Mouse (Mus musculus) CH12.LX (cell line): ENCODE measurements around the gene Heyl. TPM values are rescaled to one million over a fixed set of nuclear protein-coding genes. Genes with fewer than 3 reads are reported as not detected.

Experiments used
- DNase-seq: peaks from one replicate; pipeline ENCODE4 v3.0.0-alpha.2; 2013; ENCODE audit errors: extremely low read depth
- H3K27ac ChIP-seq: 2 replicates; pipeline ENCODE4 v1.5.1; 2012; ENCODE audit warnings: low read depth, mild to moderate bottlenecking, control low read depth, moderate library complexity; ENCODE audit not compliant: insufficient read depth
- H3K27me3 ChIP-seq: replicated peaks from 2 replicates; pipeline ENCODE3; 2012; ENCODE audit warnings: inconsistent platforms
- H3K36me3 ChIP-seq, 2 experiments: replicated peaks in 1 of 2; 2 replicates each; pipeline versions ENCODE3 to v1.6.1; 2012; ENCODE audit warnings: inconsistent platforms in 1 of 2, low read length in 1 of 2, mild to moderate bottlenecking in 1 of 2, mixed read lengths in 1 of 2, moderate library complexity in 1 of 2; ENCODE audit not compliant: control insufficient read depth in 1 of 2, insufficient read depth in 1 of 2
- H3K4me1 ChIP-seq, 2 experiments: 2 replicates each; pipeline ENCODE4 v1.6.1; 2012; ENCODE audit warnings: inconsistent platforms in 1 of 2, moderate library complexity in 1 of 2; ENCODE audit not compliant: insufficient read depth in 2 of 2, control insufficient read depth in 1 of 2
- H3K4me2 ChIP-seq: 2 replicates; pipeline ENCODE4 v1.6.1; 2012; ENCODE audit warnings: low read depth, mild to moderate bottlenecking, control low read depth; ENCODE audit not compliant: poor library complexity, insufficient read depth, severe bottlenecking
- H3K4me3 ChIP-seq, 3 experiments: fragments of 150-350 bp in 1 of 3; sonication (generic) in 1 of 3; replicated peaks in 1 of 3; 2 replicates each; pipeline versions ENCODE3 to v1.5.1; 2011 to 2012; ENCODE audit warnings: low read depth in 2 of 3, low read length in 2 of 3, mild to moderate bottlenecking in 2 of 3, moderate library complexity in 2 of 3, control low read depth in 1 of 3, improper control_type of control experiment in 1 of 3, inconsistent platforms in 1 of 3, mixed read lengths in 1 of 3; ENCODE audit not compliant: poor library complexity in 1 of 3
- H3K79me2 ChIP-seq: replicated peaks from 2 replicates; pipeline ENCODE4 v1.6.1; 2012; ENCODE audit warnings: mild to moderate bottlenecking, moderate library complexity; ENCODE audit not compliant: control insufficient read depth, poor library complexity, insufficient read depth, severe bottlenecking; ENCODE audit errors: extremely low read depth
- H3K9ac ChIP-seq: 2 replicates; pipeline ENCODE4 v1.6.1; 2012; ENCODE audit warnings: low read depth, mild to moderate bottlenecking, control low read depth, moderate library complexity; ENCODE audit not compliant: insufficient read depth
- H3K9me3 ChIP-seq: replicated peaks from 2 replicates; pipeline ENCODE3; 2012; ENCODE audit warnings: low read length, inconsistent platforms, mixed read lengths
- BHLHE40 ChIP-seq: IDR thresholded peaks from 2 replicates; pipeline ENCODE4 v1.6.1; 2011; ENCODE audit warnings: mild to moderate bottlenecking, low read depth, low read length, improper control_type of control experiment
- CHD2 ChIP-seq: IDR thresholded peaks from 2 replicates; pipeline ENCODE4 v1.6.1; 2011; ENCODE audit warnings: low read length, improper control_type of control experiment
- CTCF ChIP-seq, 2 experiments: IDR thresholded peaks in 1 of 2; conservative IDR thresholded peaks in 1 of 2; 2 replicates each; pipeline ENCODE4 v1.5.1; 2011 to 2012; ENCODE audit warnings: low read depth in 2 of 2, low read length in 2 of 2, improper control_type of control experiment in 1 of 2, inconsistent platforms in 1 of 2, mild to moderate bottlenecking in 1 of 2, moderate library complexity in 1 of 2
- E2F4 ChIP-seq: IDR thresholded peaks from 2 replicates; pipeline ENCODE4 v1.6.1; 2011; ENCODE audit warnings: low read depth, low read length, improper control_type of control experiment; ENCODE audit not compliant: insufficient replicate concordance
- EP300 ChIP-seq: IDR thresholded peaks from 2 replicates; pipeline ENCODE4 v1.6.1; 2011; ENCODE audit warnings: low read length, improper control_type of control experiment
- HCFC1 ChIP-seq: IDR thresholded peaks from 2 replicates; pipeline ENCODE4 v1.6.1; 2012; ENCODE audit warnings: low read depth, mild to moderate bottlenecking, inconsistent platforms, low read length, improper control_type of control experiment
- JUN ChIP-seq: IDR thresholded peaks from 2 replicates; pipeline ENCODE4 v1.6.1; 2011; ENCODE audit warnings: low read depth, mild to moderate bottlenecking, low read length, improper control_type of control experiment, moderate library complexity; ENCODE audit not compliant: insufficient read depth
- JUND ChIP-seq: conservative IDR thresholded peaks from 2 replicates; pipeline ENCODE4 v1.6.1; 2011; ENCODE audit warnings: low read depth, low read length, improper control_type of control experiment
- KAT2A ChIP-seq: IDR thresholded peaks from 2 replicates; pipeline ENCODE4 v1.6.1; 2012; ENCODE audit warnings: low read length, improper control_type of control experiment, inconsistent platforms; ENCODE audit not compliant: insufficient replicate concordance
- MAX ChIP-seq: IDR thresholded peaks from 2 replicates; pipeline ENCODE4 v1.6.1; 2011; ENCODE audit warnings: low read length, improper control_type of control experiment
- MYC ChIP-seq: IDR thresholded peaks from 2 replicates; pipeline ENCODE4 v1.6.1; 2011; ENCODE audit warnings: low read depth, mild to moderate bottlenecking, improper control_type of control experiment, low read length
- NRF1 ChIP-seq: IDR thresholded peaks from 2 replicates; pipeline ENCODE4 v1.6.1; 2014; ENCODE audit warnings: low read depth, mild to moderate bottlenecking, inconsistent platforms, low read length, improper control_type of control experiment, moderate library complexity
- PAX5 ChIP-seq: IDR thresholded peaks from 2 replicates; pipeline ENCODE4 v1.6.1; 2012; ENCODE audit warnings: low read length, inconsistent platforms, mixed read lengths
- POLR2A ChIP-seq: IDR thresholded peaks from 2 replicates; pipeline ENCODE4 v1.6.1; 2011; ENCODE audit warnings: low read depth, mild to moderate bottlenecking, improper control_type of control experiment, low read length
- RAD21 ChIP-seq: IDR thresholded peaks from 2 replicates; pipeline ENCODE4 v1.6.1; 2011; ENCODE audit warnings: low read depth, mild to moderate bottlenecking, low read length, improper control_type of control experiment, moderate library complexity
- SMC3 ChIP-seq: IDR thresholded peaks from 2 replicates; pipeline ENCODE4 v1.6.1; 2011; ENCODE audit warnings: low read depth, low read length, improper control_type of control experiment
- UBTF ChIP-seq: IDR thresholded peaks from 2 replicates; pipeline ENCODE4 v1.6.1; 2012; ENCODE audit warnings: low read depth, mild to moderate bottlenecking, inconsistent platforms, low read length, improper control_type of control experiment, moderate library complexity
- ZNF384 ChIP-seq: IDR thresholded peaks from 2 replicates; pipeline ENCODE4 v1.6.1; 2012; ENCODE audit warnings: low read depth, low read length, improper control_type of control experiment, inconsistent platforms
- dilution Hi-C: fragments of 300-500 bp; cut with MboI; formaldehyde crosslinking; loops from 2 replicates; pipeline ENCODE4 v1.14.3; 2020; ENCODE audit warnings: low sequenced_read_pairs; ENCODE audit not compliant: extremely low pct_unique_long_range_greater_than_20kb, extremely low pct_ligation_motif_present
- in situ Hi-C: fragments of 300-500 bp; cut with MboI; formaldehyde crosslinking; loops from 3 replicates; pipeline ENCODE4 v1.14.3; 2019; ENCODE audit warnings: low sequenced_read_pairs, low pct_ligation_motif_present, low pct_unique_long_range_greater_than_20kb, mixed read lengths
- polyA plus RNA-seq: library from polyadenylated mRNA; unstranded; fragments of >175 nt; gene quantifications from 2 replicates; pipeline ENCODE4 v1.2.1, GENCODE M21; 2012; ENCODE audit warnings: low read depth; ENCODE audit not compliant: insufficient read length
- total RNA-seq, 2 experiments: library from RNA; depleted of rRNA; stranded (reverse); fragments of 300-350 nt in 1 of 2; fragments of >200 nt in 1 of 2; gene quantifications; 2 replicates each; pipeline ENCODE4 v1.2.3; 2012 to 2014

Gene Heyl
- total and polyA plus RNA-seq, 3 experiments, result not detected

GRCm38 (mm10) chr4:123261721-123262401, 28.5 kb downstream of the Heyl start, which contains the start of gene Pabpc4:
Gene Pabpc4, plus strand, starts transcription at chr4:123262351.
- no peak within 1 kb of the TSS for H3K4me3 ChIP-seq
- TF ChIP-seq CHD2 (no peak), PAX5 (no peak), NRF1 (no peak), JUND (no peak), ZNF384 (no peak), MAX (no peak), E2F4 (no peak), POLR2A (no peak), MYC (no peak), EP300 (no peak), UBTF (no peak), RAD21 (no peak), HCFC1 (no peak), SMC3 (no peak)
- H3K9me3 ChIP-seq, result no peaks in the 10 kb centered on the region
- no peaks in the 10 kb centered on the region for H3K79me2 ChIP-seq
- no peaks in the 10 kb centered on the region for H3K36me3 ChIP-seq
- H3K4me1 ChIP-seq, result no peaks in the 10 kb centered on the region
- no peak within 1 kb of the TSS for H3K9ac ChIP-seq
- in situ Hi-C loops, result loop anchor here (5.0 kb wide), 1 partner anchor 40 kb away; no protein-coding TSS in a partner anchor
- peaks cover 43% of the 10 kb centered on the region for H3K27me3 ChIP-seq
- dilution Hi-C loops, result no loop called here
- DNase-seq, result no peak
- H3K27ac ChIP-seq, result no peak within 1 kb of the TSS
- H3K4me2 ChIP-seq, result no peak within 1 kb of the TSS

- no peaks in the 10 kb centered on the region for H3K4me1 ChIP-seq
- no peak for DNase-seq
Measured at GRCm38 (mm10) chr4:123271063-123271462, 37.7 kb downstream of the Heyl start.

More at GRCm38 (mm10) chr4:123271063-123271462, 37.7 kb downstream of the Heyl start:
- no peak for TF ChIP-seq KAT2A
- TF ChIP-seq BHLHE40, result no peak
- no peak for TF ChIP-seq MAX
- TF ChIP-seq ZNF384, result no peak
- TF ChIP-seq POLR2A, result no peak
- TF ChIP-seq RAD21, result peak; percentile 45
- peak in 1 of 2 experiments; percentile 46; a peak in 2 of 4 replicates for TF ChIP-seq CTCF (conservative IDR thresholded peaks at IDR 0.05 in 1 of 2, IDR thresholded peaks at IDR 0.05 in 1 of 2; ENCODE audit: low read depth in 2 of 2, low read length in 2 of 2)
- no peak for TF ChIP-seq JUN
- Histone ChIP-seq H3K79me2 (no peaks in the 10 kb centered on the region), H3K9ac (no peak overlapping the region), H3K4me3 (no peak overlapping the region), H3K36me3 (no peaks in the 10 kb centered on the region), H3K27ac (no peak overlapping the region), H3K4me2 (no peak overlapping the region), H3K9me3 (no peaks in the 10 kb centered on the region), H3K27me3 (peaks cover 12% of the 10 kb centered on the region)
- dilution Hi-C loops (no loop called here), in situ Hi-C loops (no loop called here)
